Mouse (Mus musculus) adipocyte (in vitro differentiated cells): Measurements from ENCODE around the gene Defb23.
"Not testable (repeated sequence)": the region's sequence is repeated elsewhere in the genome, so short reads cannot be mapped to it uniquely, and the experiment has no call there.

Experiments
- DNase-seq: peaks from one replicate; pipeline ENCODE4 v3.0.0-alpha.2; 2016; ENCODE audit warnings: low spot score

Defb23 gene

DNA sequence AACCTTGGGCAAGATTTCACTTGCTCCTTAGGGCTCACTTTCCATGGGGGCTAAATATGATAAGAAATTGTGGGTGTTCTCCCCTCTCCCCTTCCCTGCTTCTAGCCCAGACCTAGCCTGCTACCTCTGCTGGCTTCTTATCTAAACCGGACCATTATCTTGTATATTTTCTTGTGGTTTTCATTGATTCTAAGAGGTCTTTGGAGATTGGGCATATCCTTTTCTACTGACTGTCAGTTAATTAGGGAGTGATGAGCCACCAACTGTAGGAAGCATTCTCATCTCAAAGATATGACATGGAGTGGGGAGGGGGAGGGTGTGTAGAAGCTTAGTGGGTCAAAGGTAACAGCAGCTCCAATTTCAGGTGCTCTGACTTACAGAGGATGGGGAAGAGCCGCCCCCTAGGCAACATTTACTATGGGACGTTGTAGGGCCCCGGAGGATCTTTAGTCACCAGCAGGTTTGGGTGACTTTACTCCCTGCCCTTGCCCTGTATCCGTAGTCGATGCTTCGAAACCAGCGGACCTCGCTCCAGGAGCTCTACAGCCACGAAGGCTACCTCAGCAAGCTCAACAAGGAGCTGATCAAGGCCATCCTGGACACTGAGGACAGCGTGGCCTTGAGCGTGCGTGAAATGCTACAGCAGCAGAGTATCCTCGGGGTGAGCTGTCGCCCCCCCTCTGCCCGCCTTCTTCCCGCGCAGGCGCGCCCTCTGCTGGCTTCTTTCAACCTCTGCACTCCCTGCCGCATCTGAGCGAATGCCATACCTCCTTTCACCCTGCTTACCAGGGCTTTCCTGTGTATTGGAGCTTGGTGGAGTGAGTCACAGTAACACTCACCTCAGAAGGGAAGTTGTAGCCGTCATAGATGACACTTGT is 27.2 kb downstream of the Defb23 start:
- DNase-seq: peak; percentile 47

- DNase-seq: no peak
Observed at GRCm38 (mm10) chr2:152436405-152436901, 28.0 kb downstream of the Defb23 start.

DNA sequence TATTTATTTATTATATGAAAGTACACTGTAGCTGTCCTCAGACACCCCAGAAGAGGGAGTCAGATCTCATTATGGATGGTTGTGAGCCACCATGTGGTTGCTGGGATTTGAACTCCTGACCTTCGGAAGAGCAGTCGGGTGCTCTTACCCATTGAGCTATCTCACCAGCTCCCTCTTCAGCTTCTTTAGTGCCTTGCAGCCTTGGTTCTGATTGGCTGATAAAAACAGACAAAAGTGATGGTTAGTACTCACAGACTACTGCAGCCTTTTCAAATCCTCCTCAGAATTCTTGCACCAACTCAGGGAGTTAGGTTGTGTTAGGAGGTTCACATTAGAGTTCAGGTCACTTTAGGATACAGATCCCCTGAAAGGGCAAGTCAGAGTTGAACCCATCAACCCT is 35.9 kb downstream of the Defb23 start:
- DNase-seq: not testable (repeated sequence)

GRCm38 (mm10) chr2:152427493-152427892 is 36.9 kb downstream of the Defb23 start:
- DNase-seq: no peak

GRCm38 (mm10) chr2:152415786-152416185 is 48.6 kb downstream of the Defb23 start:
- DNase-seq: no peak

GRCm38 (mm10) chr2:152415287-152415686 is 49.1 kb downstream of the Defb23 start, which contains the start of gene 6820408C15Rik:
Gene 6820408C15Rik, plus strand, starts transcription at chr2:152415587.
- DNase-seq: no peak

DNA sequence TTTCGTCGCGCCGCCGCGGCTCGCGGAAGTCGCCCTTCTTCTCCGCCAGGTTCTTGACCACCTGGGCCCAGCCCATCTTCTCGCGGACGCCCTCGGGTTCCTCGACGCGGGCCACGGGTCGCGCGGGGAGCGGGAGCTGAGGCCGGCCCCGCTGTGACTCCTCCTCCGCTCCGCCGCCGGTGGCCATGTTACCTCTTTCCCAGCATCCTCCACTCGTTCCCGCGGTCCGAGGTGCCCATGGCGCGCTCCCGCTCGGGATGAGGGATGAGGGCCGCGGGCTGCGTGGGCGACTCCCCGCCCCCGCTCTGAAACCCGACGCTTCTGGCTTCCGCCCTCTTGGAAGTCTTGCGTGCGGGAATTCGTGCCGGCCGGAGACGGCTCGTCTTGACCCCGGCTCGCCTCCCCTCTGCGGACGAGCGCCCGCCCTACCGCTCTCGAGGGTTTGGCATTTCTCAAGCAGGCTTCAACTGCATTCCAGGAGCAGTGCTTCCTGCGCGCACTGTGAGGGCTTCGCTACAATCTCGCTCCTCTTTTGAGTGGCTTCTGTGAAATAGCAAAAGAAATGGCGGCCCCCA is 49.7 kb downstream of the Defb23 start, which contains the start of gene Zcchc3:
Gene Zcchc3, minus strand, starts transcription at position 437 of the 575 bp plus-strand sequence.
- DNase-seq: peak; percentile 35

- DNase-seq: no peak
Observed at GRCm38 (mm10) chr2:152413765-152414584, 50.4 kb downstream of the Defb23 start.

DNA sequence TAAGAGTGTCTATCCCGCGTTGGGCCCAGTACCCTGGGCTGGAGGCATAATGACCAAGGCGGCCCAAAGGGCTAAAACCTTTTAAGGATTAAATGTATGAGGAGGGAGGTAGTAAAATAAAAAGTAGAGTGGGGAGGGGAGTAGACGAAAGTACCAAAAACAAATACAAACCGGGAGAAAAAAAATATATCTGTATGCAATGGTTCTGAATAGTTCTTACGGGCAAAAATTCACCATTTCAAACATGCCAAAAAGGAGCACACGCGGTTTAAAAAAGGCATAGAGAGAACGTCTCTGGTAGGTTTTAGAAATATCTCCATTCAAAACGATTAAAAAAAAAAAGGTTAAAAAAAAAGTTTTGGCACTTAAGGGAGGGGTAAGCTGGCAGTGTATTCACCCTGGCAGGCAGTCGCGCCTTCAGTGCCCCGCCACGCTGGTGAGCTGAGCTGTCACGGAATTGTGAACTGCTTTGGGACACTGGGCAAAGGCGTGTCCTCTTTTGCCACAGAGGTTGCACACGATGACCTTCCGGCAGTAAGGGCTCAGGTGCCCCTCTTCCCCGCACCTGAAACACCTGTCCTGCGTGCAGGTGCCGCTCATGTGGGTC is 51.2 kb downstream of the Defb23 start:
- DNase-seq: no peak

DNA sequence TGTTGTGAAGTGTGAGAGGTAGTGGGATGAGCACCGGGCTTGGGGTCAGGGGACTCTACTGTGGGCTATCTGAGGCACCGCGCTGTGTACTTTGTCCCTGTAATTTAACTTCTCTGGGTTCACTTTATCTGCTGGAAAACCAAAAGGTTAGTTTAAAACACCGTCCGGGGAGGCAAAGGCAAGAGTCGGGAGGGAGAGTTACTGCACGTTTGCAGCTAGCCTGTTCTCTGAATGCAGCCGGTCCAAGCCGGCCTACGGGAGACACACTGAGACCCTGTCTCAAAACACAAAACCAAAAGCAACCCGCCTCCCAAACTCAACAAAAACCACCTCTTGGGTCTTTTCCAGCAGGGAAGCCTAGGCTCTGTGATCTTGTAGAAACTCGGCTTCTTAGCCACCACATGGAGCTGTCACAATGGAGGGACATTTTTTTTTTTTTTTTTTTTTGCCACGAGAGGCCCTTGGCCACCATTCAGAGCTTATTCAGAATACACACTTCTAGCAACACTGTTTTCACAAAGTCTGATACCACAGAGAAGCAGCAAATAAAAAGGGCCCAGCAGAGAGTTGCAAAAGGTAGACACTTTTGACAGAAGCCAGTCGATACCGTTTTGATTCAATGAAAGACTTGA is 51.8 kb downstream of the Defb23 start:
- DNase-seq: no peak

DNA sequence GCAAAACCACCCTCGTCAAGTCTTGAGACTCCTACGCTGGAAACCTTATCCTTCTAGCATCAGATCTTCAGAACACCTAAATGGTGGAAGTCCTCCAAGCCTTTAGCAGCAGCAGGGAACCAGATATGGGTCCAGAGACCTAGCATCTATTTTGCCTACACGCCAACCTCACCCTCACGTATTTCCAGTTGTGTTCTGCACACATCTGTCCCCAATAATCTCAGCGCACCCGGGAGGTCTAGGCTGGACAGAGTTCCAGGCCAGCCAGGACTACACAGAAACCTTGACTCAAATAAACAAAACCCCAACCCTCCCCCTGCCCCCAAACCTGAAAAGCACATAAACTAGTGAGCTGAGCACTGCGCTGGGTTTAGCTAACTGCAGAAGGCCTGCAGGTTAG is 52.9 kb downstream of the Defb23 start:
- DNase-seq: no peak

- no peak for DNase-seq
Observed at GRCm38 (mm10) chr2:152410971-152411371, 53.4 kb downstream of the Defb23 start.

DNA sequence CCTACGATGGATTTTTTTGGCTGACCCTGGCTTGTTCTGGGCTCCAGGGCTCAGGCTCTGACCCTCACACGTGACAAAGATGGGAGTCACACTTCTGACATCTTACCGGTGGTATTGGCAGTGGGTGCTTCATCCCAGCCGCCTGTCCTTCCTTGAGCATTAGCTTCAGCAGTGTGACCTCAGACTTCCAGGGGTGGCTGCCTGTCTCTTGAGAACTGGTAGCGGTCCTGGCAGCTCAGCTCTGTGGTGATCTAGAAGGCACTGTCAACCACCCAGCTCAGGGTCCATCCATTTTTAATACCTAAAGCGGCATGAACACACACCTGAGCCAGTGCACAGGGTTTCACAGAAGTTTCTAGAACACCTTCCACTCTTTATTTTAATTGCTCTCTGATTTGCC is 54.6 kb downstream of the Defb23 start:
- DNase-seq: no peak
